Mouse (Mus musculus) MEL (cell line): ENCODE measurements around the gene Procr.

Experiments
- CHD2 ChIP-seq: IDR thresholded peaks from 2 replicates; pipeline ENCODE4 v1.6.1; 2011; ENCODE audit warnings: low read length, improper control_type of control experiment
- CTCF ChIP-seq, 3 experiments: IDR thresholded peaks in 2 of 3; conservative IDR thresholded peaks in 1 of 3; 2 replicates each; pipeline ENCODE4 v1.5.1; 2011 to 2012; ENCODE audit warnings: low read length in 3 of 3, low read depth in 2 of 3, mild to moderate bottlenecking in 2 of 3, improper control_type of control experiment in 1 of 3, inconsistent platforms in 1 of 3, mixed read lengths in 1 of 3, moderate library complexity in 1 of 3; ENCODE audit not compliant: control insufficient read depth in 1 of 3, insufficient read depth in 1 of 3, poor library complexity in 1 of 3, severe bottlenecking in 1 of 3
- POLR2A ChIP-seq, 2 experiments: IDR thresholded peaks; 2 replicates each; pipeline ENCODE4 v1.6.1; 2011 to 2012; ENCODE audit warnings: low read length in 2 of 2, mild to moderate bottlenecking in 2 of 2, control low read depth in 1 of 2, improper control_type of control experiment in 1 of 2, low read depth in 1 of 2, moderate library complexity in 1 of 2; ENCODE audit not compliant: control insufficient read depth in 1 of 2, insufficient read depth in 1 of 2, poor library complexity in 1 of 2
- TCF12 ChIP-seq: IDR thresholded peaks from 2 replicates; pipeline ENCODE4 v1.6.1; 2014; ENCODE audit warnings: low read depth, mild to moderate bottlenecking, inconsistent platforms, low read length, improper control_type of control experiment, moderate library complexity
- USF1 ChIP-seq: IDR thresholded peaks from 2 replicates; pipeline ENCODE4 v1.6.1; 2014; ENCODE audit warnings: low read depth, mild to moderate bottlenecking, inconsistent platforms, low read length, improper control_type of control experiment, moderate library complexity

DNA sequence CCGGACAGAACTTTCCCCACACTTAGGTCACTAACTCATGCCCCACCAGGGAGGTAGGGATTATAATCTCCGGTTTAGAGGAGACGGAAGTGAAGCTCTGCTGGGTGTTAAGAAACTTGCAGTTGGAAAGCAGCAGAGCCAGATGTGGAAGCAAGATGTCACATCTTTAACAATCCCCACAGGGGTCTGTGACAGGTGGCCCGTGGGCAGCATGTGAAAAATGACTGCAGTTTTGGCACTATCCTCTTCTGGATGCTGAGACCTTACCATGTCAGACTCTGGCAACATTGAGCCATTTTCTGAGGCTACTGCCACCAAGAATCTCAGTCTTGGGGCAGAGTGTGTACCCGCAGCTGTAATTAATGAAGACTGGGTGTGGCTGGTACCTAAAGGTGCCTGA, 53.1 kb downstream of the Procr start:
- TF ChIP-seq TCF12, result no peak
- TF ChIP-seq CTCF (IDR thresholded peaks at IDR 0.05 in 2 of 3, conservative IDR thresholded peaks at IDR 0.05 in 1 of 3; ENCODE audit: control insufficient read depth in 1 of 3, insufficient read depth in 1 of 3, low read depth in 2 of 3, low read length in 3 of 3, poor library complexity in 1 of 3, severe bottlenecking in 1 of 3), result no peak
- no peak for TF ChIP-seq POLR2A (IDR thresholded peaks at IDR 0.05; ENCODE audit: control insufficient read depth in 1 of 2, insufficient read depth in 1 of 2, low read depth in 1 of 2, low read length in 2 of 2, poor library complexity in 1 of 2)
- no peak for TF ChIP-seq USF1
- TF ChIP-seq CHD2, result no peak
